Mouse (Mus musculus): Measurements from ENCODE around the gene Bfsp1. TPM values are rescaled to one million over a fixed set of nuclear protein-coding genes. Genes with fewer than 3 reads are reported as not detected.

The Bfsp1 gene
- total RNA-seq, 2 experiments from 2014 or later, result 0.28 to 0.37 TPM

DNA sequence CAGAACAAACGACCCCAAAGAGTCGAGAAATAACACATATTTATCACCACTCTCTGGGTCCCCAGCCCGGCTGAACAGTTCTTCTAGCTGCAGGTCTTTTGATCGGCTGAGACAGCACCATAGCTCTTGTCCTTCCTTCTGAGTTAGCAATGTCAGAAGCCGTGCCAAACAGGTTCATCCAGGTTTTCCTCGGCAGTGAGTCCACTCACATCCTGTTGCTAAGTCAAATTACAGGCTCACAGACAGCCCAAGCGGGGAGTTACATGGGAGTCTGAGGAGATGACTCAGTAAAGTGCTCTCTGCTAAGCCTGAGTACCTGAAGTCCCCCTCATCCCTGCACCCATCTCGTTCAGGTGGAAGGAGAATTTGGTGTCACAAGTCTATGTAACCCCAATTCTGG, 1.6 kb upstream of the Bfsp1 start:
- intact Hi-C loops (cut with DNase I), result no loop called here
- no peak for DNase-seq

DNA sequence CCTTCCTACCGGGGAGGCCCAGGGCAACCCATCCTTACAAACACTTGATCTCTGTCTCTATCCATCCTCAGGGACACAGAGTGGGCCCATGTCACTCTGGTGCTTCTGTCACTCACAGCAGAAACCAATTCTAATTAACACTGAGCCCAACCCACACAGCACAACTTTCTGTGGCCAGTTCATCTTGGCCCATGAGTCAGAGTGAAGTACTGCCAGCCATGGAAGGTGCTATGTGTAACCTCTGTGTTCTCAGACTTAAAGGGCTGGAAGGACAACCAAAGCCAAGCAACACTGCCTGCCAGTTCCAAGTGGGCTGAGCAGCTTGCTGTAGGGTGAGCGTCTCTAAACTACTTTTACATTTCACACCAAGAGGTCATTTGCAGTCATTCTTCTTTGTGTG, 3.8 kb downstream of the Bfsp1 start:
- intact Hi-C loops (cut with DNase I), result no loop called here
- DNase-seq, result no peak

DNA sequence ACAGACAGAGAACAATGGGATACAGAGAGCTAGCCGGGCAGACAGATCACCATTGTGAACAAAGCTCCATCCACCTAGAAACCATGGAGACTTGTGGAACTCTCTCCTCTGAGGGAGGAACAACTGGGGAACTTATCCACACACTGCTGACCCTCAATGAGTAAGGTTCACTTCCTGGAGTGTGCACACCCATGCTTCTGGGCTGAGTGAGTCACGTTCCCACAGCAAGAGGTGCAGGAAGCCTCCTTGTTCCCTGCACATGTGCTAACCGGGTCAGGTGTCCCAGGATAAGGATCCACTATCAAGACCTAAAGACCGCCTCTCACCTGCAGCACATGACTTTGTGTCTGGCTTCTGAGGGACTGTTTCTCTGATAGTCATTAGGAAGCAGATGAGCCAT, 9.5 kb downstream of the Bfsp1 start:
- no peak for DNase-seq
- intact Hi-C loops (cut with DNase I), result no loop called here

DNA sequence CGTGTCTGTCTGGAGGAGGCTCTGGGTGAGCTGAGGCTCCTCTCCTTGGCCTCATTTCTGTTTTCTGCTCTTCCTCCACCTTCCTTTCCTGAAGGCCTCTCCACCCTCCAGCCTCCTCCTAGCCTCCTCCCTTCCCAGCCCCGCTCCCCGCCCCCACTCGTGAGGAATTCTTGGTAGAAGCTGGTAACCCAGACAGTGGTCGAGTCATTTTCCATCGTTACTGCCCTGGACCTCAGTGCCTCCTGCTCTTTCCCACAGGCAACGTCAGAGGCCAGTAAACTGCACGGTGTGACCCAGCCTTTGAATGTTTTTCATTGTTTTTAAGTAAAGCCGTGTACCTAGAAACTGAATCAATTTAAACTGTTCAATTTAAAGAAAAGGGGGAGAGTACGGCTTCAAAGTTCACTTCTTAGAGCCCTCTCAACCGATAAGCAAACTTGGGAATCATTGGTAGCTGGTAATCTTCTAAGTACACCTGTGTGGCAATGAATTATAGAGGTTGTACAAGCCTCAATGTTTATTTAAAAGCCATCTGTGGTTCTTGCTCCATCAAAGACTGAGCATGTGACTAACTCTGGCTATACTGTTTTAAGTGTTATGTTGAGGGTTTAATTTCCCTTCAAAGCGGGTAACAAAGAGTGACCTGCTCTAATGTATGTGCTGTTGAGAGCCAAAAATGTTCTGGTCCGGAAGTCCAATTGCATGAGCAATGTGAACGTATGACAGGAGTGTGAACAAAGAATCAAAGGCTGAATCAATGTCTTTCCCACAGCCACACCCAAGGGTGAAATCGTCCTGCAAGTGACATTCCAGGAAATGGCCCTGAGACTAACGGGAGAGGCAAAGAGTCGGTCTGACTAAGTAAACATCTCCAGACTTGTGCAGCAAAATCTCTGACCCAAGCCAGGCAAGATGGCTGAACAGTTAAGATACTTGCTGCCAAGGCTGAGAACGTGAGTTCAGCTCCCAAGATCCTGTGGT, 10.4 kb downstream of the Bfsp1 start:
- DNase-seq, result no peak
- intact Hi-C loops (cut with DNase I), result no loop called here

DNA sequence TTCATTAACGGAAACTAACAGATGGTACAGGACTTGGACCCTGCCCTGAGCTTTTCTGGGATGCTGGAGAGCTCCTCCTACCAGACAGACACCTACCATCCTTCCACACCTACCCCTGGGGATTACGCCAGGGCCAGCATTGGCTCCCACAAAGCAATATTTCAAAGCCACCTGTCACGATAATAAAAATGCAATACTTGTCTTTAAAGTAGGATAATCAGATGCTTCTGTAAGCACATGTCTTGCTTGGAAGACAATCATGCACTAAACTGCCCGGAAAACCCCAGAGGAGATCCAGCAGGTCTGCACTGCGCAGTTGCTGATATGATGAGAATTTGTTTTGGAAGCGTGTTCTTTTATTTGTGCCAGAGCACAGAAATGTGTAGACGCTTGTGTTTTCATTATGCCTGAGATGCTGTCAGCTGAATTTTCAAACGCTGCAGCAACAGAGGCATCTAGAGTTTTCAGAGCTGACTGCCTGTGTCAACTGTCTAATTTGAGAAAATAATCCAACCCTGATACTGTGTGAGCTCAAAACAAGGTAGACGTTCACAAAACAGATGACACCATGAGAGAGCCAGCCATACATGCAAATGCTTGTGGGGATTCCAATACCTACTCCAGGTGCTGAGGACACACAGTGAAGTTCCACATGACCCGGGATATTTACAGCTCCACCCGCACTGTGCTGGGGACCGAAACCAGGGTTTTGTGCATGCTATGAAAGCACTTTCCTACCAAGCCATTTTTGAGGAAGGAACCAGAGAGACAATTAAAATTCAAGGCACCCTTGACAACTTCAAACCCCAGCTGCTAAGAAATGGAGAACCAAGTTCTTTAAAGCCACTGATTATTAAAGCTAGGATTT, 11.4 kb downstream of the Bfsp1 start:
- intact Hi-C loops (cut with DNase I), result no loop called here
- DNase-seq, result no peak

DNA sequence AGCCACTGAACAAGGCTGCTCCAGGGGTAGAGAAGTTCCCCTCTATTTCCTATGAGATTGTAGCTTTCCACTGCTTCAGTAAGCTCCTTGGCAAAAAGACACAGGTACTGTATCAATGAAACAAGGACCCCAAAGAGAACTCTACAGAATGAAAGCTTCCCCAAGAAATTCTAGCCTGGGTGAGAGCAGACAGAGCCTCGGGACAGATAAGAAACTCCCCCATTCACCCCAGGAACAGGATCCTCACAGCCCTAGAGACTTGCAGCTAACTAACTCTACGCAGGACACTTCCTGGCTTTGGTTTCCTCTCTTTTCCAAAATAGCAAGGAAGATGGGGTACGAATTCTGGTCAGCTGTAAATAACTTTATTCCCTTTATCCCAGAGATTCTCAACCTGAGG, 15.7 kb downstream of the Bfsp1 start:
- no peak for DNase-seq
- intact Hi-C loops (cut with DNase I), result no loop called here

DNA sequence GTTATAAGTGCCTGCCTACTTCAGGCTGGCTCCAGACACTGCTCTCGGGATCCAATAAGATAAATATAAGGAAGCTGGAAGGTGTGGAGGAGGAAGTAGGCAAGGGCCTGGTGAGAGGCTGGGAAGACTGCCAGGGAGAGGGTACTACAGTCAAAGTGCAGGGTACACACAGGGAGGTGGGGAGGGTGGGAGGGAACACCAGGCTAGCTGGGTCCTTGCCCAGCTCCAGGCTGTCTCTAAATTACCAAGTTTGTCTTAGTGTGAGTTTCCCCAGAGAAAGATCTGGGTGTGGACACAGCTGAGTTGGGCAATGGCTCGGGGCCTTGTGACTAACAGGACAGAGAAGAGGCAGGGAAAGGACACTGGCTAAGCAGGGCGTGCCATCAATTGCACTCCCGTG, 16.2 kb downstream of the Bfsp1 start:
- intact Hi-C loops (cut with DNase I), result no loop called here
- peak; percentile 27 to 46 for DNase-seq

DNA sequence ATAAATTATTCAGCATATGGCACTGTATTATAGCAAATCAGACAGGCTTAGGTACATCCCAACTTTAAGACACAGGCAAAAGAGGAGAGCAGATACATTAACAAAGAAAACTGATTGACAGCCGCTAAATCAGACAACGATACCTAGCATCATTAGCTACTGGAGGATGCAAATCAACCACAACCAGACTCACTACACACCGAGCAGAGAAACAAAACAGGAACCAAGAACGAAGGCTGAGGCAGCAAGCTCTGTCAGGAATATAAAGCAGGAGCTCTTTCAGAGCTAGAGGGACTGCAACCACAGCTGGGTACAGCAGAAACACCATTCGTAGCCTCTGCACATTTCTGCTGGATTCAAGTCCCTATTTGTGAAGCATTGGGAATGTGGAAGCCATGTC, 18.2 kb downstream of the Bfsp1 start:
- DNase-seq, result no peak
- intact Hi-C loops (cut with DNase I), result no loop called here

DNA sequence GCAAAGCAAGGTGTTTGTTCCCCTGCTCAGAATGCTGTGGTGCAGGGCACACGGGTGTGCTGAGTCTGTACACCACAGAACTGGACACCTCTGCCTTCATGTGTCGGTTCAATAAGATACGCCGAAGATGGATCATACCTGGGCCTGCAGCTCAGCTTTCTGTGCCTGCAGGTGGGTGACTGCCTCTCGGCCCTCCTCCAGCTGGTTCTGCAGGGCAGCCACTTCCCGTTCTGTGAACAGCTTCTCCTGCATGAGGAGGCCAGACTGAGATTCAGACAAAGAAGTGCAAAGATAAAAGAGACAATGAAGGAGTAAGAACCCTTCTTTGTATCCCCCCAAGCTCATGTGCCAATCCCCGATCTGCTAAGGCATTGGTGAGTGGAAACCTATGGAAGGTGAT, 21.4 kb downstream of the Bfsp1 start:
- DNase-seq, result no peak
- intact Hi-C loops (cut with DNase I), result no loop called here

DNA sequence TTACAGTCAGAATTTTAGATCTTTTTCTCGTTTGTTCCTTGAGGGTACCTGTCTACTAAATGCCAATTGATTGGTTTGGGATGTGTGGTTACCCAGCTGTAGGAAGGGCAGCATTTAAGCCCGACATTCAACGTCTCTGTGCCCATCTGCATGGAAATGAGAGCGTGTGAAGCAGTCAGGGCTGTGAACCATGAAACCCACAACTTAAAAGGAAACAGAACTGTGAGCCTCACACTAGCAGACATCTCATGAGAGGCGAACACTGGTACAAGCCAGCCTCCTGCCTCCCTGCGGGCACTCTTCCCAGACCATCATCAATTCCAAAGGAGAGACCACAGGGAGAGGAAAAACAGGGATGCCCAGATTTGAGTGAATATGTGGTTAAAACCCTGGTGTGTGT, 22.1 kb downstream of the Bfsp1 start:
- DNase-seq, result no peak
- intact Hi-C loops (cut with DNase I), result no loop called here

DNA sequence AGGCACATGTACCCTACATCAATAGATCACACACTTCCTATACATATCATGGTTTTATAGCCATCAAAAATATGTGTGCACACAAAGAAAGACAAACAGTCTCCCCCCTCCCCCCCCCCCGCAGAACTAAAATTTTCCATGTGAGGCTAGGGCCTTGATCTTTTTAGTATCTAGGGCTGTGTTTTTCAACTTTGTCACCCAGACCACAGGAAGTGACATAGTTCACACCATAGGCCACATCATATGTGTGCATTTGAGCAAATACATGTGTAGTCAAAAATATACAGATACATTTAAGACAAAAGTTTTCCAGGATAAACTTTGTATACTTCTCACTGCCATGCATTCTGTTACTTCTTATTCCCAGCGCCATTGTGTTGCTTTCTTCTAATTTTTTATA, 23.5 kb downstream of the Bfsp1 start:
- intact Hi-C loops (cut with DNase I), result loop anchor here (2.0 to 10.0 kb wide), 4 partner anchors 135 to 615 kb away; no protein-coding TSS in a partner anchor
- no peak for DNase-seq

DNA sequence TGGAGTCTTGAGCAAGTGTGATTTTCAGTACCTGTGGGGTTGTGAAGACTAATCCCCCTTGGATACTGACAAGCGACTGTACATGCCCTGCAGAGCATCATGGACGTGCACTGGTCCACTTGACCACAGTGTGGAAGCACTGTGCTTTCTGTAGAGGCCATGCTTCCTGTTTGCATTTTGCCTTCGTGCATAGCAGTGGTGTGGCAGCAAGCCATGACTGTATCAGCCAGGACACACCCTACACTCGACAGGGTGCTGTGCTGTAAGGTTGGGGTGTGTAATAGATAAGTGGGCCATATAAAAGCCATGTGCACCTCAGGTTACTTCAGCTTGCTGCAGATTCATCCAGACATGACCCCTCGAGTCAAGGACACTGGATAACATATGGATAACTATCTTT, 24.3 kb downstream of the Bfsp1 start:
- intact Hi-C loops (cut with DNase I), result loop anchor here (2.0 to 10.0 kb wide), 4 partner anchors 136 to 616 kb away; no protein-coding TSS in a partner anchor
- no peak for DNase-seq

DNA sequence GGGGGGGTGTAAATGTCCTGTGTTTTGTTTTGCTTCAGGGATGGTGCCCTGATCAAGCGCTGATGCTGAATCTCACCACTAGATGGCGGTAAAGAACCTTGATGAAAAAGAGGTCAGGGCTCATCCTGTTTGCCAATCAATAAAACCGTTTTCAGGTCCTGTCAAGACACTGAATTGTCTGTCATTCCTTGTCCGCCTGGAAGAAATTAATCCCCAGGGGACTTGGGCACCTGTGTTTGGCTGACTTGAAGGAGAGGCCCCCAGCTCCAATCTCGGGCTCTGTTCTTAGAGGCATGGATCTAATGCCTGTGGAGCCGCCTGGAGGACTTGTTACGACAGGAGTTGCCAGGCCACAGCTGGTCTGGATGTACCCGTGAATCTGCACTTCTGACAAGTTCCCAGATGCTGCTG, 25.7 kb downstream of the Bfsp1 start:
- peak; percentile 46 to 58 for DNase-seq
- intact Hi-C loops (cut with DNase I), result loop anchor here (5.0 to 10.0 kb wide), 3 partner anchors 378 to 618 kb away; no protein-coding TSS in a partner anchor

DNA sequence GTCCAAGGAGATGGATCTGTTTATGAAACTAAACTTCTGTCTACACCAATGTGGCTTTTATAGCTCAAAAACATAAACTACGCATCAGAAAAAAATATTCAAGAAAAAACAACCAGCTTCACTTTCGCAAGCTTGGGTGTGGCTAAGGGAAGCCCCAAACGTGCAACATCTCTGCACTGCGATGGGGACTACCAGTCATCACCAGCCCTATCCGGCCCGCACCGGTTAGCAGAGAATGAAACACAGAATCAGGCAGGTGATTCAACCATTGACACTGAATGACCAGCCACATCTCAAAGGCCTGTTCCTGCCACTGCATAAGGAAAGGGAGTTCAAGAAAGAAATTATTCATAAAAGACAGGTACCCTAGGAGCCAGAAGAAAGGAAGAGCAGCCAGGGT, 27.2 kb downstream of the Bfsp1 start:
- DNase-seq, result no peak
- intact Hi-C loops (cut with DNase I), result loop anchor here (5.0 to 10.0 kb wide), 3 partner anchors 379 to 619 kb away; no protein-coding TSS in a partner anchor

DNA sequence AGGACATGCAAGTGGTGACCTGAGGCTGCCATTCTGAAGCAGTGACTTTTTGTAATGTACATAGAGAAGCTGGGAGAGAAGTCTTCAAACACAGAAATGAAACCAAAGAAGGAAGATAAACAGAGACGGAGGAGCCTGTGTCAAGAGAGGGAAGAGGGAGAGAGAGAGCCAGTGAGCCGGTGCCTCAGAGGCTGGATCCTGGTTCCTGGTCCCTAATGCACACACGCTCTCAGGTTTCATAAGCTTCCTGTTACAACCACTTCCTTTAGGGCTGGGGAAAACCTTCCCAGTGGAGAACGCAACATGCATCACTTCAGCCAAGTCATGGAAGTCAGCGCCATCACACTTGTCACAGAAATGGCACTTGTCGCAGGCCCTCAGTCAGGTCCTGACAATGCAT, 28.9 kb downstream of the Bfsp1 start:
- no peak for DNase-seq
- intact Hi-C loops (cut with DNase I), result loop anchor here (10.0 kb wide), 2 partner anchors 381 to 621 kb away; no protein-coding TSS in a partner anchor

DNA sequence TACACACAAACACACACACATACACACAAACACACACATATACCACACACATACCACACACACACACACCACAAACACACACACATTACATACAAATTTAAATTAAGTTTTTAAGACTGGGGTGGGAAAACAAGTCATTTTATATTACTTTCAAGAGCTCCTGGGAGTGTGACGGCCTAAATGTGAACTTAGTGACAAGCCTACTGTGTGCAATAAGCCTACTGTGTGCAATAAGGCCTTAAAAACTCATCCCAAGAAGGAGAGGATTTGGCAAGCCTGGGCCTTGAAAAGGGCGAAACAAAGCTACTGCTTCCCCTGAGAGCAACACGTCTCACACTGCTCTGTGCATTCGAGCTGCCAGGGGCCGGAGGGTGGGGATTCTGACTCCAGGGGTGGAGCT, 30.3 kb downstream of the Bfsp1 start:
- intact Hi-C loops (cut with DNase I), result loop anchor here (10.0 kb wide), 2 partner anchors 382 to 622 kb away; no protein-coding TSS in a partner anchor
- no peak for DNase-seq

DNA sequence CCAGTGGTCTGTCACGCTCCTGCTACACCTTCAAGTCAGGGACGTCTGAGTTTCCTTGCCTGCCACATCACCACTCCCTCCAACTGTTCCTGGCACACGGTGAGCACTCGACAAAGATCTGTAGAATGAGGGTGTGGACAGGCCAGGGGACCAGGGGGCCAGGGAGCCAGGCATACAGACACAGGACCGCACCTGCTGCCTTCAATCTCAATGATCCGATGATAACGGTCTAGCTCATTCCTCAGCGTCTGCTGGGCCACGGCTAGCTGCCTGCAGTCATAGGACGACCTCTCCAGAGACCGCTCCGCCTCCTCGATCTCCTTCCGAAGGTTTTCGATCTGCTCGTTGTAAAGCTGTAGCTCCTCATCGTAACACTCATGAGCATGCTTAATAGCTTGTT, 31.3 kb downstream of the Bfsp1 start:
- intact Hi-C loops (cut with DNase I), result loop anchor here (10.0 kb wide), 2 partner anchors 383 to 623 kb away; no protein-coding TSS in a partner anchor
- DNase-seq, result no peak

DNA sequence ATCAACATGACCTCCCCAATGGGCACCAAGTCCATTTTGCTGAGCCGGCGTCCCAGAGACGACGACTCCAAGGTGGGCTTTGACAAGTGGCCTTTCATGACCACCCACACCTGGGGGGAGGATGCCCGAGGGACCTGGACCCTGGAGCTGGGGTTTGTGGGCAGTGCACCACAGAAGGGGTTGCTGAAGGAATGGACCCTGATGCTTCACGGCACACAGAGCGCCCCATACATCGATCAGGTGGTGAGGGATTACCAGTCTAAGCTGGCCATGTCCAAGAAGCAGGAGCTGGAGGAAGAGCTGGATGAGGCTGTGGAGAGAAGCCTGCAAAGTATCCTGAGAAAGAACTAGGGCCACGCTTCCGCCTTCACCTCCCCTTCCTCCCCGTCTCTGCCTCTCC, 49.5 kb downstream of the Bfsp1 start:
- intact Hi-C loops (cut with DNase I), result no loop called here
- no peak for DNase-seq

DNA sequence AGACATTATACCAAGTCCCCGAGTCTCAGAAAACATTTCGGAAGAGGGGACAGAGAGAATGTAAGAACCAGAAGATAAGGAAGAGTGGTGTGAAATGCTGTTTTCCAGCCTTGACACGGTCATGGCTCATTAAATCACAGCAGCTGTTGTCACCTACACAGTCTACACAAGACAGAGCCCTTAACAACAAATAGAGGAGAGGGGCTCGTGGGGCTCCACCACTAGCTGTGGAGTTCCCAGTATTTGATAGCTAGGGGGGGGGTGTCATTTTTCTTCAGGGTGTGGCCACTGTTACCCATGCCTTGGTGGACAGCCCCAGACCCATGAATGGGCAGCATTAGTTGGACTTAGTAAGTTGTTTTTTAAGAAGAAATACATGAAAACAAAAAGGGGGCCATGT, 50.7 kb downstream of the Bfsp1 start:
- DNase-seq, result no peak
- intact Hi-C loops (cut with DNase I), result no loop called here

DNA sequence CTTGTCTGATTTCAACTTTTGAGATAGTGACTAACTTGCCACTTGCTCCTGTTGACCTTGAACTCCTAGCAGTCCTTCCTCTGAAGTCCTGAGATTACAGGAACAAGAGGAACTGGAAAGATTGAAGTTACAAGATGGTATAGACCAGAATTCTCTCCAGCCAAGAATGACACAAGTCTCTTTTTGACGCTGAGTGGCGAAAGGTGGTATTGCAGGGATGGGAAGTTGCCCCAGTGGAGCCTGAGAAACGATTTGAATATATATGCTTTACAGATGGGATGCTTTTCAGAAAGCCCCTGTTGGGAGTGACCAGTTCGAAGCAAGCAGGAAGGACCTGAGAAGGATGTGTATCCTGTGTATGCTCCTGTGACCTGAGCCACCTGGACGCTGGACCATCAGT, 54.2 kb downstream of the Bfsp1 start:
- DNase-seq, result no peak
- intact Hi-C loops (cut with DNase I), result no loop called here
